Mouse (Mus musculus): ENCODE results near the gene Plekhg1. TPM values are rescaled to one million over a fixed set of nuclear protein-coding genes. Genes with fewer than 3 reads are reported as not detected.

The Plekhg1 gene
- total RNA-seq, 2 experiments from 2014 or later: 9.1 to 11.4 TPM

DNA sequence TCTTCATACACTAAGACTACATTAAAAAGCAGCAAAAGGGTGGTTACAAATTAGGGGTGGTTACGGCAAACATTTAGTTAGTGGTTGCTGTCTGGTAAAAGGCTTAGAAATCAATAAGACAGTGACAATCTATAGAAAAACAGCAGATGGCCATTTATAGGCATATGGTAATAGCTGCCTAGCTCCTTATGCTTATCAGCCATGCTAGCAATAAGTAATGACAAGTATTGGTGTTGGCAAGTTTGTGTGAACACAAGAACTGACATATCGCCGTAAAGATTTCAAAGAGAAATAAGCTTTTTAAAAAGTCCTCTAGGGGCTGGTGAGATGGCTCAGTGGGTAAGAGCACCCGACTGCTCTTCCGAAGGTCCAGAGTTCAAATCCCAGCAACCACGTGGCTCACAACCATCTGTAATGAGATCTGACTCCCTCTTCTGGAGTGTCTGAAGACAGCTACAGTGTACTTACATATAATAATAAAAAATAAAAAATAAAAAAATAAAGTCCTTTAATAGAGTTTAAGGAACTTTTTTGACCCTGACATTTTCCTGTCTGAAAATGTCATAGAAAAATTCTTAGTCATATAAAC, 250.2 kb downstream of the Plekhg1 start:
- intact Hi-C loops (cut with DNase I): no loop called here
- no peak for DNase-seq

DNA sequence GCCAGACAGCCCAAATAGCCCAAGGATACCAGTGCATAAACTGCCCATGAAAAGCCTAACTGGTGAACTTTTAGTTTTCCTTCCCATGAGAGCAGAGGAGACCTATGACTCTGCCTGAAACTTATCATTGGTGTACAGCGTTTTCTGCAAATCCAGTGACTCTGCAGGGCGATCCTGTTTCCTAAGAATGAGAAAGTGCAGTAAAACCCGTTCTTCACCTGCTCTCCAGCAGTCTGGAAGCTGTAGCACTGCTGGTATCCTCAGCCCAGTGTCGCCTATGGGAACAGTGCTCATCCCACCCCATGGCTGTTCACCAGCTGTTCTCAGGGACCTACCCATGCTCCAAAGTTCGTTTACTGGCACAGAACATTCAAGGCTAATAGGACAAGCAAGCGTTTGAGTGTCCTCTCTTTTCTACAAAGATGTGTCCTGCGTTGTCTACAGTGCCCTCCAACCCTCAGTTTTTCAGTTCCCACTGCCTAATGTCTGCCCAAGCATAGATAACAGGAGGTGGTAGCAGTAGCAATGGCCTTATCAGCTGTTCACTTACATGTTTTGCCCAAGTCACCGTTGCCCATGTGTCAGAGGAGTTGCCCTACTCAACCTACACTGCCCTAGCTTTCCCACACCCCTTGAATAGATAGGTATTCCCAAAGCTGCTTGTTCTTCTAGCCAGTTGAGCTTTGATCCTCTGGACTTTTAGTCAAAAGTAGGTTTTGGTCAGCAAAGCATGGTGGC, 253.4 kb downstream of the Plekhg1 start:
- intact Hi-C loops (cut with DNase I): no loop called here

DNA sequence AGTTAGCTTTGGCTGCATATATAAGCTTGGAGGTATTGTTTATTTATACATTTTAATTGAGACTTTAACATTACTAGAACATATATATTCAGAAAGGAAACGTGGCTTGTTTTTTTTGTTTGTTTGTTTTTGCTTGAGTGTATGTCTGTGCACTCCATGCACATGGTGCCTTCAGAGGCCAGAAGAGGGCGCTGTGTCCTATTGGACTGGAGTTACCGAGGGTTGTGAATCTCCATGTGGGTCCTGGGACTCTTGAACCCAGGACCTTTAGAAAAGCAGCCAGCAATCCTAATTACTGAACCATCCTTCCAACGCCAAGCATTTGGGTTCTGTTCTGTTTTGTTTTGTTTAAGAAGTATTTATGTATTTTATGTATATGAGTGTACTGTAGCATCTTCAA, 255.1 kb downstream of the Plekhg1 start:
- intact Hi-C loops (cut with DNase I): loop anchor here (5.0 kb wide), 1 partner anchor 82 kb away; no protein-coding TSS in a partner anchor
- DNase-seq: no peak

More for the DNA sequence above, 253.4 kb downstream of the Plekhg1 start:
- no peak for DNase-seq

DNA sequence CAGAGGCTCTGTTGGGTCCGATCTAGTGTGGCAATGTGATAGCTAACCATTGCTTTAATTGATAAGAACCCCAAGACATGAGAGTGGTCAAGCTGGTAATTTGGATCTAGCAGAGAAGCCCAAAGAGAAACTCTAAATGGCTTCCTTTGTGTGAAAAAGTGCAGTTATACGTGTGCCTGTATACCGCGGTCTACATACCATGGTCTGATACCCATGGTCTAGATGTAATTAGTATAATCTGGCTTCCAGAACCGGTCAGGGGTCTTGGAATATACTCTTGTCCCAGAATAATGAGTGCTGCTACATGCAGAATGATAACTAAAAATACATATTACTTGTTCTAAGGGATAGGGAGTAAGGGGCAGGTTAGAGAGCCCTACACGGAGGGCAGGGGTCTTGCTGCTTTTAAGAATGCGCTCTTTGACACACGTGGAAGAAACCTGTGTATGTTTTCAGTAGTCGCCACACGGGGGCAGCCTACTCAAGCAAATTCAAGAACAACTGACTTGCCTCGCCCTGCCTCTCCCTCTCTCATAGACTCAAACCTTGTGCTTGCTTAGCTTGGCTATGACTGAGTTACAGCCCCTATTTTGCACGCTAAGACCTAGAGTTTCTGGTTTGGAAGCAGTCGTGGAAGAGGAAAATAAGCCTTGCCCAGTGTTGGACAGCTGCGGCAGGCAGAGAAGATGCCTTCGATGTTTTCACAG, 256.2 kb downstream of the Plekhg1 start:
- intact Hi-C loops (cut with DNase I): loop anchor here (1.0 to 5.0 kb wide), 4 partner anchors 81 to 376 kb away; no protein-coding TSS in a partner anchor
- peak; percentile 58 to 70 for DNase-seq

DNA sequence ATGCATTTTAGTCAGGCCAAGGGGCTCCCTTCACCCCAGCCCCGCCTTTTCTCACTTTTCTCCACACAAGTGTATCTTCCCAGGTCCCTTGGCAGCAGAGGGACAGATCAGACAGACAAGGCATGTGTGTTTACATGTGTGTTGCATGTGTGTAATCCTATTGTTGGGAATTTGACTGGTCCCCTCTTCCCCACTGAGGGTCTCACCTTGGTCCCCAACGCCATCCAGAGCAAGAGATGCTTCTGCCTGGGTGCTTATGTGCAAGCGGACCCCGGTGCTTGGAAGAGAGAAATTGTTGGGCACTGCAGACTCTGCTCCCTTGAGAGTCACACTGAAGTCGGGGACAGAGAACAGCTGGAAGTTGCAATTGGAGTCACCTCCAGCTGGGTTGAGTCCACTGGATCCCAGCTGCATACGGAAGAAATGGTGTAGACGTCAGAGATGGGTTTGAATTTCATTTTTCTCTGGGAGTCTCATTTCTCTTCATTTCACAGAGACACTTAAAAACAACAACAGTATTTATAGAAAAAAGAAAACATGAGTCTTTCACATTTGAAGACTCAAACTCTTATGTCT, 257.8 kb downstream of the Plekhg1 start:
- intact Hi-C loops (cut with DNase I): loop anchor here (2.0 to 5.0 kb wide), 2 partner anchors 79 to 337 kb away; no protein-coding TSS in a partner anchor

DNA sequence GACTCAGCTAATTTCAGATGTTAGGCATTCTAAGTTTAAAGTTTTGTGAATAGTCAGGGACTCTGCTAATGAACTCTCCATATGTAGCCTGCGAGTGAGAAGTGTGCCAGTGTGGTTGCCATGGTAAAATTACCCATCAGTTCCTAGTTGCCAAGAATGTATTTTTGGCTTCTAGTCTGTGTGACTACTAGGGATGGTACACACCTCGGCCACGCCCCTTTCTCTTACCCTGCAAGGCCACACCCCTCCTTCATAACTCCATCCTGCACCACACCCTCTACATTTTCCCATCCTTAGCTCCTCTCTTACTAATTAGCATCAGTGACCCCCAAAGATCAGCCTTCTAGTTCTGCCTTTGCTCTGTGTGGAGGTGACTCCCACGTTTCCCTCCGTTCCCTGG, 262.5 kb downstream of the Plekhg1 start:
- DNase-seq: no peak
- intact Hi-C loops (cut with DNase I): no loop called here

More for the DNA sequence above, 257.8 kb downstream of the Plekhg1 start:
- no peak for DNase-seq

DNA sequence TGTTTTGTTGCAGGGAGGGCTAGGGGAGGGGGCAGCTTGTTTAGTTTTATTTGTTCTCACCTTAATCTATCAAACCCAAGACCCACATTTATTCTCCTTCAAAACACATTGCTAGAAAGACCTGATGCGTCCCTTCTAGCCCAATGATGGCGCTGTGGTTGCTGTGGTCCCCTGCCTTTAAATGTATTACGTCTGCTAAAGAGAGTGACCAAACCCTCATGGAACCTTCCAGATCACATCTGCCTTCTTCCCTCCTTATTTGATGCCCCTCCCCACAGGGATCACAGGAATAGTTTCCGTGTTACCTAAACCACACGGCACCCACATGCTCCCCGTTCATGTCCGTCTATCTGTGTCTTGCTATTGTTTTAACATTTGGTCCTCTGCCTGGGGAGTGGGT, 265.0 kb downstream of the Plekhg1 start:
- intact Hi-C loops (cut with DNase I): no loop called here
- no peak for DNase-seq

DNA sequence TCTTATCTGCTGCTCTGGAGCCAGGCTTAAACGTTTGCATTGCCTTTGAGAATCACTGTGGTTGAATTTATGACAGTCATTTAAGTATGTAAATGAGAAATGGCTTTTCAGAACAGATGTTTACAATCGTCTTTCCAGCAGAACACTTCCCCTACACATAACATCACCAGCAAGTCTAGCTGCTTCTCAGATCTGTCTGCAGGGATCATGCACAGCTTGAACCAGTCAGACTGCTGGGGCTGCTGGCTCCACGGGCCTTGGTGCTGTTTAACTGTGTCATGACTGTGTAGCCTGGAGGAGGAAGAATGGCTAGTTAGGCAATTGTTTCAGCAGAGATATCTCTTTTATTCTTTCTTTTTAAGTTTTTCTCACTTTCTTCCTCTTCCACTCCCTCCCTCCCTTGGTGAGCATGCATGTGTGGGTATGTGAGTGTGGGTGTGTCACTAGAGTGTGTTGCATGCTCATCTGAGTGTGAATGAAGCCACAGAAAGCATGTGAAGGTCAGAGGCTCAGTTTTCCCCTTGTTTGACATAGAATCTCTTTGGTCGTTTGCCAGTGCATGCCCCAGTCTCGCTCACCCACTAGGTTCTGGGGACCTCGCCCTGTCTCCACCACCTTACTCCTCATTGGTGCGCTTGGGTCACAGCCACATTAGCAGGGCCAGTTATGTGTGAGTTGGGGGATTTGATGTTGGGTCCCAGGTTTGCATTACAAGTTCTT, 266.3 kb downstream of the Plekhg1 start:
- DNase-seq: no peak

More for the DNA sequence above, 266.3 kb downstream of the Plekhg1 start:
- intact Hi-C loops (cut with DNase I): no loop called here

Other genes starting within 250 kb of the Plekhg1 start
- not detected for gene Iyd, start 200.1 kb upstream of the Plekhg1 start, total RNA-seq (2021)
- 1 to 10 TPM in 1 of 2 experiments, under 1 TPM in 1; 0.87 to 1.3 TPM for gene Mthfd1l, start 232.8 kb downstream of the Plekhg1 start, total RNA-seq (2021)

Measured in heart, postnatal 36 days (tissue).